Mouse (Mus musculus): ENCODE data around the gene Gdpgp1. TPM values are rescaled to one million over a fixed set of nuclear protein-coding genes. Genes with fewer than 3 reads are reported as not detected.

Gdpgp1 gene
- total and polyA plus RNA-seq, 2 experiments from 2014 or later, result 2.8 to 5.9 TPM

GRCm38 (mm10) chr7:80210982-80211381 is 21.7 kb upstream of the Gdpgp1 start:
- 86% methylated on average over 4 of the region's 4 CpGs for WGBS
- H3K4me3 ChIP-seq (ENCODE audit: low read depth, low read length), result no peak overlapping the region

GRCm38 (mm10) chr7:80213604-80214003 is 19.1 kb upstream of the Gdpgp1 start:
- Histone ChIP-seq H3K27me3 (ENCODE audit: insufficient read depth, low read length) (no peaks in the 10 kb centered on the region), H3K27ac (ENCODE audit: low read depth, low read length) (no peak overlapping the region), H3K4me1 (ENCODE audit: insufficient read depth, low read length) (no peaks in the 10 kb centered on the region), H3K36me3 (ENCODE audit: insufficient read depth, low read length) (peaks cover 18% of the 10 kb centered on the region), H3K4me2 (ENCODE audit: low read depth, low read length, poor library complexity, severe bottlenecking) (no peak overlapping the region), H3K9ac (replicated peaks; ENCODE audit: low read length, poor library complexity, severe bottlenecking) (no peak overlapping the region), H3K9me3 (ENCODE audit: low read length) (no peaks in the 10 kb centered on the region), H3K4me3 (ENCODE audit: low read depth, low read length) (no peak overlapping the region)
- 85% methylated on average over 7 of the region's 7 CpGs for WGBS
- no peak for DNase-seq (ENCODE audit: low spot score)
- no peak for TF ChIP-seq CTCF (IDR thresholded peaks at IDR 0.05)
- no peak for ATAC-seq (ENCODE audit: low FRiP score)

More at GRCm38 (mm10) chr7:80210982-80211381, 21.7 kb upstream of the Gdpgp1 start:
- no peak overlapping the region for H3K4me2 ChIP-seq (ENCODE audit: low read depth, low read length, poor library complexity, severe bottlenecking)
- TF ChIP-seq CTCF (IDR thresholded peaks at IDR 0.05), result no peak
- H3K9me3 ChIP-seq (ENCODE audit: low read length), result no peaks in the 10 kb centered on the region
- DNase-seq (ENCODE audit: low spot score) (no peak), ATAC-seq (ENCODE audit: low FRiP score) (no peak)
- H3K27me3 ChIP-seq (ENCODE audit: insufficient read depth, low read length), result no peaks in the 10 kb centered on the region
- no peak overlapping the region for H3K27ac ChIP-seq (ENCODE audit: low read depth, low read length)
- H3K36me3 ChIP-seq (ENCODE audit: insufficient read depth, low read length), result peaks cover 10% of the 10 kb centered on the region; the same call in 1 of the 2 replicates
- H3K9ac ChIP-seq (replicated peaks; ENCODE audit: low read length, poor library complexity, severe bottlenecking), result no peak overlapping the region
- no peaks in the 10 kb centered on the region for H3K4me1 ChIP-seq (ENCODE audit: insufficient read depth, low read length)

- DNase-seq (ENCODE audit: low spot score) (no peak), ATAC-seq (ENCODE audit: low FRiP score) (no peak)
- WGBS, result 77% methylated on average over 8 of the region's 8 CpGs
- H3K9ac ChIP-seq (replicated peaks; ENCODE audit: low read length, poor library complexity, severe bottlenecking), result no peak overlapping the region
- H3K27ac ChIP-seq (ENCODE audit: low read depth, low read length), result no peak overlapping the region; the same call in 1 of the 2 replicates
- H3K27me3 ChIP-seq (ENCODE audit: insufficient read depth, low read length), result no peaks in the 10 kb centered on the region
- H3K4me2 ChIP-seq (ENCODE audit: low read depth, low read length, poor library complexity, severe bottlenecking), result no peak overlapping the region
- H3K4me3 ChIP-seq (ENCODE audit: low read depth, low read length), result no peak overlapping the region
- H3K36me3 ChIP-seq (ENCODE audit: insufficient read depth, low read length), result peaks cover 27% of the 10 kb centered on the region
- no peaks in the 10 kb centered on the region for H3K9me3 ChIP-seq (ENCODE audit: low read length)
- no peak for TF ChIP-seq CTCF (IDR thresholded peaks at IDR 0.05)
- no peaks in the 10 kb centered on the region for H3K4me1 ChIP-seq (ENCODE audit: insufficient read depth, low read length)
Observed at GRCm38 (mm10) chr7:80214459-80214858, 18.2 kb upstream of the Gdpgp1 start.

- Histone ChIP-seq H3K36me3 (ENCODE audit: insufficient read depth, low read length) (peaks cover 36% of the 10 kb centered on the region), H3K9ac (replicated peaks; ENCODE audit: low read length, poor library complexity, severe bottlenecking) (no peak overlapping the region), H3K4me2 (ENCODE audit: low read depth, low read length, poor library complexity, severe bottlenecking) (no peak overlapping the region), H3K27me3 (ENCODE audit: insufficient read depth, low read length) (no peaks in the 10 kb centered on the region), H3K27ac (ENCODE audit: low read depth, low read length) (peak overlapping the region; percentile 34; the same call in 1 of the 2 replicates), H3K4me3 (ENCODE audit: low read depth, low read length) (no peak overlapping the region), H3K9me3 (ENCODE audit: low read length) (no peaks in the 10 kb centered on the region), H3K4me1 (ENCODE audit: insufficient read depth, low read length) (no peaks in the 10 kb centered on the region)
- 15% methylated on average over 4 of the region's 4 CpGs for WGBS
- TF ChIP-seq CTCF (IDR thresholded peaks at IDR 0.05), result peak; percentile 86
- peak; percentile 79 for ATAC-seq (ENCODE audit: low FRiP score)
- peak; percentile 86 for DNase-seq (ENCODE audit: low spot score)
Observed at GRCm38 (mm10) chr7:80215398-80215797, 17.3 kb upstream of the Gdpgp1 start.

- peak; percentile 54 for TF ChIP-seq CTCF (IDR thresholded peaks at IDR 0.05)
- H3K4me3 ChIP-seq (ENCODE audit: low read depth, low read length), result no peak overlapping the region
- no peaks in the 10 kb centered on the region for H3K9me3 ChIP-seq (ENCODE audit: low read length)
- H3K4me1 ChIP-seq (ENCODE audit: insufficient read depth, low read length), result no peaks in the 10 kb centered on the region
- no peak overlapping the region for H3K9ac ChIP-seq (replicated peaks; ENCODE audit: low read length, poor library complexity, severe bottlenecking)
- H3K27me3 ChIP-seq (ENCODE audit: insufficient read depth, low read length), result no peaks in the 10 kb centered on the region
- peaks cover 47% of the 10 kb centered on the region for H3K36me3 ChIP-seq (ENCODE audit: insufficient read depth, low read length)
- DNase-seq (ENCODE audit: low spot score), result peak; percentile 90
- H3K4me2 ChIP-seq (ENCODE audit: low read depth, low read length, poor library complexity, severe bottlenecking), result no peak overlapping the region
- no peak overlapping the region for H3K27ac ChIP-seq (ENCODE audit: low read depth, low read length)
- 69% methylated on average over 8 of the region's 8 CpGs for WGBS
- peak; percentile 63 for ATAC-seq (ENCODE audit: low FRiP score)
Observed at GRCm38 (mm10) chr7:80216566-80216965, 16.1 kb upstream of the Gdpgp1 start.

GRCm38 (mm10) chr7:80218666-80219065 is 14.0 kb upstream of the Gdpgp1 start:
- 93% methylated on average over 9 of the region's 9 CpGs for WGBS
- no peaks in the 10 kb centered on the region for H3K9me3 ChIP-seq (ENCODE audit: low read length)
- no peak overlapping the region for H3K4me3 ChIP-seq (ENCODE audit: low read depth, low read length)
- H3K36me3 ChIP-seq (ENCODE audit: insufficient read depth, low read length), result peaks cover 45% of the 10 kb centered on the region
- no peaks in the 10 kb centered on the region for H3K4me1 ChIP-seq (ENCODE audit: insufficient read depth, low read length)
- H3K27me3 ChIP-seq (ENCODE audit: insufficient read depth, low read length), result no peaks in the 10 kb centered on the region
- no peak overlapping the region for H3K4me2 ChIP-seq (ENCODE audit: low read depth, low read length, poor library complexity, severe bottlenecking)
- H3K27ac ChIP-seq (ENCODE audit: low read depth, low read length), result no peak overlapping the region
- ATAC-seq (ENCODE audit: low FRiP score) (no peak), DNase-seq (ENCODE audit: low spot score) (no peak)
- no peak for TF ChIP-seq CTCF (IDR thresholded peaks at IDR 0.05)
- no peak overlapping the region for H3K9ac ChIP-seq (replicated peaks; ENCODE audit: low read length, poor library complexity, severe bottlenecking)

Data from midbrain, postnatal 0 days (tissue).